Mouse (Mus musculus) spleen, adult 12 weeks (tissue): ENCODE data around the gene Mapt.
"Not testable (repeated sequence)": the region's sequence is repeated elsewhere in the genome, so short reads cannot be mapped to it uniquely, and the experiment has no call there.

Experiments
- DNase-seq: peaks from one replicate; pipeline ENCODE4 v3.0.0; 2022; ENCODE audit warnings: low spot score

The Mapt gene

GRCm38 (mm10) chr11:104233574-104234206 lies 2.5 kb downstream of the Mapt start:
- DNase-seq, result no peak

- DNase-seq, result no peak
These were observed 3.5 kb downstream of the Mapt start for GRCm38 (mm10) chr11:104234680-104235079.

GRCm38 (mm10) chr11:104235881-104236280 lies 4.7 kb downstream of the Mapt start:
- DNase-seq, result no peak

GRCm38 (mm10) chr11:104237226-104237625 lies 6.0 kb downstream of the Mapt start:
- DNase-seq, result no peak

- DNase-seq, result no peak
These were observed 7.0 kb downstream of the Mapt start for GRCm38 (mm10) chr11:104237958-104238747.

- not testable (repeated sequence) for DNase-seq
These were observed 14.3 kb downstream of the Mapt start for GRCm38 (mm10) chr11:104245478-104245877.

GRCm38 (mm10) chr11:104246171-104246694 lies 15.0 kb downstream of the Mapt start:
- no peak for DNase-seq

- no peak for DNase-seq
These were observed 16.0 kb downstream of the Mapt start for GRCm38 (mm10) chr11:104247141-104247717.

GRCm38 (mm10) chr11:104249420-104249819 lies 18.2 kb downstream of the Mapt start:
- DNase-seq, result no peak

- no peak for DNase-seq
These were observed 19.9 kb downstream of the Mapt start for GRCm38 (mm10) chr11:104251121-104251520.

- DNase-seq, result no peak
These were observed 20.9 kb downstream of the Mapt start for GRCm38 (mm10) chr11:104252094-104252493.

GRCm38 (mm10) chr11:104254408-104255039 lies 23.3 kb downstream of the Mapt start:
- no peak for DNase-seq

GRCm38 (mm10) chr11:104256179-104256578 lies 25.0 kb downstream of the Mapt start:
- DNase-seq, result no peak

GRCm38 (mm10) chr11:104258991-104259390 lies 27.8 kb downstream of the Mapt start:
- no peak for DNase-seq

GRCm38 (mm10) chr11:104264683-104265082 lies 33.5 kb downstream of the Mapt start:
- no peak for DNase-seq

- no peak for DNase-seq
These were observed 34.5 kb downstream of the Mapt start for GRCm38 (mm10) chr11:104265669-104266068.

GRCm38 (mm10) chr11:104267380-104267779 lies 36.2 kb downstream of the Mapt start:
- DNase-seq, result no peak

GRCm38 (mm10) chr11:104269385-104269822 lies 38.2 kb downstream of the Mapt start:
- DNase-seq, result no peak

- DNase-seq, result no peak
These were observed 39.3 kb downstream of the Mapt start for GRCm38 (mm10) chr11:104270452-104270851.

GRCm38 (mm10) chr11:104270876-104271275 lies 39.7 kb downstream of the Mapt start:
- DNase-seq, result no peak

- DNase-seq, result no peak
These were observed 40.7 kb downstream of the Mapt start for GRCm38 (mm10) chr11:104271876-104272275.

- no peak for DNase-seq
These were observed 41.2 kb downstream of the Mapt start for GRCm38 (mm10) chr11:104272352-104272751.
